Mouse (Mus musculus) CD4-positive helper T cell, adult 2 months (primary cell): ENCODE measurements around the gene Afg1l.

Experiments
- DNase-seq: peaks from one replicate; pipeline ENCODE4 v3.0.0-alpha.2; 2012; ENCODE audit warnings: low read depth, missing footprints, low spot score

Gene Afg1l

DNA sequence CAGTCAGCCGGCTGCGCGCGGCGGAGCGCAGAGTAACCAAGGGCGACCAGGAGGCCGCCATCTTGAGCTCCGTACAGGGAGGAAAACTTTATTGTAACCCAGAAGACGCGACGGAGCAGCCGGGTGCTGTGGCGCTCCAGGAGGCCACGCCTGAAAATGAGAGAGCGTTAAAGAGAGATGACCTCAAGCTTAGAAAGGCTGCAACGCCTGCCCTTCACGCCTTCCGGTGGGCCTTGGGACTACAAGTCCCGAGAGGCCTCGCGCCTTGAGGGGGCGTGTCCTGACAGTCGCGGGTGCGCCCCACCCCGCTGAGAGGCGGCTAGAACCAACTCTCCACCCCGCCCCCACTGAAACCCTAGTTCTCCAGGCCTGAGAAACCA is at the start of gene Afg1l:
Gene Afg1l, minus strand, starts transcription at position 225 of the 380 bp plus-strand sequence.
- peak; percentile 97 for DNase-seq

DNA sequence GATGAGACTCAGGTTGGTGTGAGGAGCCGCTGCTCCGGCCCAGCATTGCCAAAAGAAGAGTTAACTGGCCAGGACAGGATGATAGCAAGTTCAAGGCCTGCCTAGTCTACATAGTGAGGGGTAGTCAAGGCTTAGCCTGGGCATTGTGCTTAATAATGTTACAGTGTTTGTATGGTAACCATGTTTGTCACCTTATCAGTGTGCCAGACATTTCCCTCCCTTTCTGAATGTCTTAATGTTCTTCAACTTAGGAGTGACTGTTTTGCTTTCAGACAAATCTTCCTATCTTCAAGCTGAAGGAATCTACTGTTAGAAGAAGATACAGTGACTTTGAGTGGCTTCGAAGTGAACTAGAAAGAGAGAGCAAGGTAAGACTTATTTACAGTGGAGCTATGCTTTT is 47.3 kb upstream of the Afg1l start:
- DNase-seq: no peak

- DNase-seq: no peak
These were observed 45.3 kb upstream of the Afg1l start for GRCm38 (mm10) chr10:42523556-42524162.

DNA sequence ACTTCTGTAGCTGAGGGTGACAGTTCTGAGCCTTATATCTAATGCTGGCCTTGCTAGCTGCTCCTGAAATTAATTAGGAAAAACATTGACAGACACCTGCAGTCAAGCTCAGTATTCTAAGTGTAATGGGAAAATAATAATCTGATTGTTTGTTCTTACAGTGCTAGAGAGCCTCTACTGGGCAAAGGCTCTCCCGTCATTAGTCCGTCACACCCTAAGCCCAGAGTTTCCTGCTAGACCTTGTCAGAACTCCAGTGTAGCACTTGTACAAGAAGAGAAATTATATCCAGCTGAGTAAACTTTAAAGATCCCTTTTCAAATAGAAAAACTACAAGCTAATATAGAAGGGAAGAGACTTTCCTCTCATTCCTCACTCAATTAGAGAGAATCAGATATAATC is 44.5 kb upstream of the Afg1l start:
- DNase-seq: no peak

DNA sequence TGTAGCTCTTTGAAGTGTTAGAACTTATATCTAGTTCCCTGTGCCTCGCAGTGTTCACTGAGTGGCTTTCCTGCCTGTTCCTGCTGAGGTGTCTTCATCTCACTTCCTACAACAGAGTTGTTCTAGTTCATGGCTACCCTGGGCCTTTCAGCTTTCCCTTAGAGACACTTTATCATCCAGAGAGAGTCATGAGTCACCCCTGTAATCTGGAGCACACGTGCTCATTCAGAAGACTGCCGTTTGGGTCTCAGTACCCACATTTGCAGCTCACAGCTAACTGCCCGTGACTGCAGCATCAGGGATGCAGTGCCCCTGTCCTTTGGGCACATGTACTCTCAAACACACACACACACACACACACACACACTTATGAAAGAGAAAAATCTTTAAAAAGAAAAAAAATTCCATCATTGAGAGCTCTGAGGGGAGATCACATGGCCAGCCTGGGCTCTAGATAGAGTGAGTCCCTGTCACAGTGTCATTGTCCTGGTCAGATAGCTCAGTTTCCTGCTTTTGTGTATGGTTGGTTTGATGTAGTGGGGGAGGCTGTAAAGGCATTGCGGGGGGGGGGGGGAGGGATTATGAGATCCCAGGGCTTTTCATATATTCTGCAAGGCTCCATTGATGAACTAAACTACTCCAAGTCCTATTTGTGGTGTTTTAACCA is 43.1 kb upstream of the Afg1l start:
- no peak for DNase-seq

GRCm38 (mm10) chr10:42518363-42518762 is 40.0 kb upstream of the Afg1l start:
- no peak for DNase-seq

GRCm38 (mm10) chr10:42514125-42514524 is 35.8 kb upstream of the Afg1l start:
- DNase-seq: no peak

DNA sequence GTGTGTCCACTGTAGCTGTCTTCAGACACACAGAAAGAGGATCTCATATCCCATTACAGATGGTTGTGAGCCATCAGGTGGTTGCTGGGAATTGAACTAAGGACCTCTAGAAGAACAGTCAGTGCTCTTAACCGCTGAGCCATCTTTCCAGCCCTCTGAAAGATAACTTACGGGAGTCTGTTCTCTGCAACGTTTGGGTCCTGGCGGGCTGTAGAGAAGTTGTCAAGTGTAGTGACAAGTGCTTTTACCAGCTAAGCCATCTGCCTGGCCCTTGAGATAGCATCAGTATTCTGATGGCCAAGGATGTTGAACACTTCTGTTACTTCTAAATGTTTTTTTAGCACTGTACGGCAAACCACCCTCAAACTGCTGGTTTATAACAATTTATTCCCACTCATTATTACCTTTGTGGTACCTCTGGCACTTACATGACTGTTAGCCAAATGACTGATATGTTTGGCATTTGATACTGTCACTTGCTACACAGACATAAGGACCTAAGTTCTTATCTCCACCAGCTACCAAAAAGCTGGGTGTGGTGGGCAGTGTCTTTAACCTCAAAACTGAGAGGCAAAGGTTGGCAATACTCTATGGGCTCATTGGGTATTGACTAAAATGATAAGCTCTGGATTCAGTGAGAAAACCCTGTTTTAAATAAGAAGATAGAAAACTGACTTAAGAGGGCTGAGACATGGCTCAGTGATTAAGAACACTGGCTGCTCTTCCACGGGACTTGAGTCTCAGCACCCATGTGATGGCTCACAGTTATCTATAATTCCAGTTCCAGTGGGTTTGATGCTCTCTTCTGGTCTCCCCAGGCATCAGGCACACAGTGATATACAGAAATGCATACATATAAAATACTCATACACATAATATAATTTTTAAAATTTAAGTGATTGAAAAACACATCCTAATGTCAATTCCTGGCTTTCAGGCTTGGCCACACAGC is 33.1 kb upstream of the Afg1l start:
- DNase-seq: no peak

DNA sequence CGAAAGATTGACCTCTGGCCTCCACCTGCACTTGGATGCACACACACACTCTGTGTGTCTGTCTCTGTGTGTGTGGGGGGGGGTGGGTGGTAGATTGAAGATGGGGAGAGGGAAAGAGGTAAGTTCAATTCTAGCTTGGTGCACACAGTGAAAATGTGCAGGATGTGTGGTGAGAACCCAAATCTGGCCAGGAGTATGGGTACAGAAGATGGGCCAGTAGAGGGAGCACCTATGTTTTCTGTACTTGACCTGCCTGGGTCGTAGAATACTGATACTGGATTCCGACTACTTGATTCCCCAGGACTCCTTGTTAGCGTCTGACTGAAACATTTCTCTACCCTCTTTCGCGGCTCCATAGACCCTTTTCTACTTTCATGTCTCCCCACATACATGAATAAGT is 31.8 kb upstream of the Afg1l start:
- DNase-seq: peak; percentile 17

DNA sequence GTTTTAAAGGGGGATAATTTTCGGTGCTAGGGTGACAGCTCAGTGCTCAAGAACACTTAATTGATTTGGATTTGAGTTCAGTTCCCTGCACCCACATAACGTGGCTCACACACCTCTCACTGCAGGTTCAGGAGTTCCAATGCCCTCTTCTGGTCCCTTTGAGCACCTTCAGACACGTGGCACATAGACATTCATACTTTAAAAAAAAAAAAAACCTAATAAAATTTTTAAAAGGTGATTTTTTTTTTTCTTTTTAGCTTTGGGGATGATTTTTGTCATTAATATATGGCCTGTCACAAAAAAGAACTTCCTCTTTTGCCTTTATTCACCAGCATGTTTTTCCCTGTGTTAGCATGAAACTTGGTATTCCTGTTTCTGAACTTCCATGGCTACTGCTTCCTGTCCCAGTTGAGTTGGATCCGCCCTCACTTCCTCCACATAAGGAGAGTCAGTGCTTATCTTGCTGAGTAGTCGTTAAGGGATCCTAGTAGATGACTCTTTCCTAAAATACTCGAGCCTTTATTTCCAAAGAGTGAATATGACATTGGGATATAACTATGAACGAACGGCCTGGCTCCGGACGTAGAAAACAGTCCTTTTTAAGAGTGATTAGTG is 25.8 kb upstream of the Afg1l start:
- peak; percentile 18 for DNase-seq

DNA sequence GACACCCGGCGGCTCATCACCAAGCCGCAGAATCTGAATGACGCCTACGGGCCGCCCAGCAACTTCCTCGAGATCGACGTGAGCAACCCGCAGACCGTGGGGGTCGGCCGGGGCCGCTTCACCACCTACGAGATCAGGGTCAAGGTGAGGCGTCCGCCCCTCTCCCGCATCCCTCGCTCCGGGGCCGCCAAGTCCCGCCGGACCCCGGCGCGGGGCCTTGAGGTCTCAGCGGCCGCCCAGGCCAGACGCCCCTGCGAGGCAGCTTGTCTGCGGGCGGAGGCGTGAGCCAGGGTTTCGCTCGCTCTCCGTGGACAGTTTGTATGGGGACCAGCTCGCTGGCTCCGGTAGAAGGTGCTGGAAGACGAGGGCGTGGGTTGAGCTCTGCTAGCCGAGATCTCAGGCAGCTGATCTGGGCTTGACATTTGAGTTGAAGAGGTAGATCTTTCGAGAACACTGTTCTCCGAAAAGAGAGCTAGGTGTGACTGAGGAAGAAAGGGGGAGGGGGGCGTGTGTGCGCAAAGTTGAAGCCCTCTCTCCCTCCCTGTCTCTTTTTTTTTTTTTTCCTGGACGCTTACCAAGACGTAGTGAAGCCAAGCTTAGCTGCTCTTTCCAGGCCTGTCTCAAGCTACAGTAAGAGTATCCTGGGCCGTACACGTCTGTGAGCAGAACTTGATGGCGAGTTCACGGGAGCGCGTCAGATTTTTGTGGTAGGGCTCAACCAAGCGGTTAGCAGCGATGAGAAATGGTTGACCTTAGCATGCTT is 24.2 kb upstream of the Afg1l start:
- peak; percentile 83 for DNase-seq

DNA sequence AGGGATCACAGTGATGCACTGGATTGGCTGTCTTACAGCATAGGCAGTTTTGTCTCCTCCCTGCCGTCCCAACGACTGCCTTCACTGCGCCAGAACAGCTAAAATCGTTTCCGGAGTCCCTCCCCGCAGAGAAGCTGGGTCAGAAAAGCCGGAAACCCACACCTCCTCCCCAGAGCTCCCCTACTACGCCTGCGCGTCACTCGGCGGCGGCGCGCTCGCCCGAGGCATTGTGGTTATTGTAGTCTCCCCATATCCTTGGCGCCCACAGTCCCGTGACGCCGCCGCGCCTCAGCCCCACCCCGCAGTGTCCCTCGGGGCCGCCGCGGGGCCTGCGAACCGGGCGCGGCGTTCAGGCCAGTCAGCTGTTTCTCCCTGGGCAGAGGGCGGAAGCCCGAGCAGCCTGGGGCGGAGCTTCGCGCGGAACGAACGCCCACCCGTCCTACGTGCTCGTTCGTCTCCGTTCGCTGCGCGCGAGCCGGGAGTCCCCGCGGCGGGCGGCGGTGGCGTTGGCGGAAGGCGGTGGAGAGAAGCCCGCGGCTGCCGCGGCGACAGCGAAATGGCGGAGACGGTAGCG is 23.5 kb upstream of the Afg1l start, which contains the start of gene Snx3:
Gene Snx3, plus strand, starts transcription at position 256 of the 574 bp plus-strand sequence.
- peak; percentile 99 for DNase-seq

- no peak for DNase-seq
These were observed 22.8 kb upstream of the Afg1l start for GRCm38 (mm10) chr10:42501161-42501560.

DNA sequence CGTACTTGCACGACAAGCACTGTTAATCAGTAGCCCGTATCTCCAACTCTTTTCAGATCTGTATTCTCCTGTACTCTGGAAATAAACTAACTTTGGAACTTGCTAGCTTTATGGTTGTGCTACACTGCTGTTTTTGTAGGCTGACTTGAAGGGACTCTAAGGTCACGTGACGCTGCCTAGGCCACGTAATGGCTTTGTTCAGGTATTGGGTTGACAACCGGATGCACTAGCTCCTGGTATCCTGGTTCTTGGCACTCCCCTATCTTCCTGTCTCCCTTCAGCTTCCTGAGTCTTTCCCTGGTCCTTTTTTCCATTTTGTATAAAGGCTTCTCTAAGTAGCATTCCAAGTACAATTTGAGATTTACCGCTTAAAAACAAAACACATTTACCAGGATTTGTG is 22.2 kb upstream of the Afg1l start:
- DNase-seq: no peak

DNA sequence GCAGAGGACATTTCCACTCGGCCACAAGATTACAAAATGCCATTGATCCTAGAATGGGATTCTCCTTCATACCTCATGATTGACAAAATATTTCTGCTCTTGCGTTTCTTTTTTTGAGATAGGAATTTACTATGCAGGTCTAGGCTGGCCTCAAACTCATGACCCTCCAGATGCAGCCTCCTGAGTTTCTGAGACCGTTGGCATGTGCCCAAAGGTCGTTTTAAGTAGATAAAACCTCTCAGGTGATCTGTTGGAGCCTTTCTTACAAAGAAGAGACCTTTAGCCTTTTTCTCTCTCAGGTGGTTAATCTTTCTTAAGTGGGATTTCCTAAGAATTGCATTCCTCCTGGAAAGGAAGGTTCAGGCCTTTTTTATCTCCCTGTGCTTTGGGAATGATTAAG is 14.6 kb upstream of the Afg1l start:
- no peak for DNase-seq

DNA sequence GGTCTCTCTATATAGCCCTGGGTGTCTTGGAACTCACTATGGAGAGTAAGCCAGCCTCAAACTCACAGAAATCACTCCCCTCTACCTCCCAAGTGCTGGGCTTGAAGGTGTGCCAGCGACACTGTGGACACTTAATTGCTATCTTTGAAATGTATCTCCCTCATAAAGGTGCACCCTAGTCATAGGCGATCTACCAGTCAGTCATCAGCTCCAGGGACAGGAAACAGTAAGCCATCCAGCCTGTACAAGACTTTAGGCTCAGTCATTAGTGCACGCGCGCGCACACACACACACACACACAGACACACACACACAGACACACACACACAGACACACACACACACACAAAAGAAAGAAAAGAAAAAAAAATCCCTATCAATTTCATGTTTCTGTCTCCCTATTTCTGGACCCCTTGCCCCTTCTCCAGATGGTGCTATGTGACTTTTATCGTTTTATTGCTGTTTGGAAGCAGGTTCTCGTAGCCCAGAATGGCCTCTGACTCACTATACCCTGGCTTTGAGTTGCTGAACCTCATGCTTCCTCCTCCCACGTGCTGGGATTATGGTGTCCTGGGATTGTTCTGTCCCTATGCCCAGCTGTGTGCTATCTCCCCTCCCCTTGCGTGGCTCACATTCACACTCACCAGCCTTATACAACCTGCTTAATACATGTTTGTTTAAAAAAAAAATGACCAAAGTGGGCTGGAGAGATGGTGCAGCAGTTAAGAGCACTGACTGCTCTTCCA is 13.8 kb upstream of the Afg1l start:
- no peak for DNase-seq

GRCm38 (mm10) chr10:42491158-42491557 is 12.8 kb upstream of the Afg1l start:
- no peak for DNase-seq

DNA sequence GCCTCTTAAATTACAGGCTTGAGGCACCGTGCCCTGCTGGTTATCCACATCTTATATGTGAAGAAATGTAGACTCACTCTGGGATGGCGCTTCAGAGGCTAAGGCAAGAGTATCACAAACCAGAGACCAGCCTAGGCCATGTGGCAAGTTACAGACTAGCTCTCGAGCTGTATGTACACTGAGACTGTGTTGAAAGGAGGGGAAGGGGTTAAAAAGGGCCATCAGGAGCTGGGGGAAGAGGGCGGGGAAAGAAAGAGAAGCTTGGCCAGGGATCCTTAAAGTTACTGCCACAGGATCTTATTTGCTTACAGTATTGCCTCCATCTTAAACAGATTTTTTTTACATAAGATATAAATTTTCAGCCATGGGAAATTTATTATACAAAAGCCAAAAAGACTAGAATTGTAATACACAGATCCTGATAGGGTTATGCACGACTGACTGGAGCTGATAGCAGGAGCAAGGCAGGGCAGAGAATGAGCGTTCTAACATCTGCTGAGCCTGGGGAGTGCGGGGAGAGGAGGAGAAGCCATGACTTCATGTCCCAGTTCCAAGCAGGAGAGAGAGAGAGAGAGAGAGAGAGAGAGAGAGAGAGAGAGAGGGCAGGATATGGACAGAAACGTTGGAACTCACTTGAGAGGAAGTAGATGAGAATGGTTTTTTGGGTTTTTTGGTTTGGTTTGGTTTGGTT is 10.4 kb upstream of the Afg1l start:
- no peak for DNase-seq

GRCm38 (mm10) chr10:42480719-42481118 is 2.4 kb upstream of the Afg1l start:
- DNase-seq: no peak
